Mouse (Mus musculus) brain, adult 10 weeks (tissue): ENCODE results near the gene Arap1. TPM values are rescaled to one million over a fixed set of nuclear protein-coding genes. Genes with fewer than 3 reads are reported as not detected.

Experiments used
- polyA plus RNA-seq: library from polyadenylated mRNA; stranded (reverse); fragments of 350-450 nt; fragmentation: Illumina TruSeq; extraction: RNeasy Lipid Tissue Mini Kit (QIAGEN cat#74804); gene quantifications from one replicate; pipeline ENCODE4 v1.2.3, GENCODE M21; 2015; ENCODE audit warnings: low read depth, low replicate concordance

Arap1 gene
- 13.5 TPM for polyA plus RNA-seq

GRCm38 (mm10) chr7:101347767-101348270 is at the start of gene Arap1:
TSS of gene Arap1 (plus strand) at chr7:101348067.

GRCm38 (mm10) chr7:101301881-101302456 is 45.9 kb upstream of the Arap1 start, which contains the start of gene Atg16l2:
TSS of gene Atg16l2 (minus strand) at chr7:101302251.

GRCm38 (mm10) chr7:101317014-101317413 is 30.9 kb upstream of the Arap1 start, which contains the start of gene Stard10:
TSS of gene Stard10 (plus strand) at chr7:101317086.

GRCm38 (mm10) chr7:101410267-101410936 is 62.5 kb downstream of the Arap1 start, which contains the start of gene Gm45837:
TSS of gene Gm45837 (plus strand) at chr7:101410886.

GRCm38 (mm10) chr7:101421529-101421928 is 73.7 kb downstream of the Arap1 start, which contains the start of gene Pde2a:
TSS of gene Pde2a (plus strand) at chr7:101421691.

Other genes starting within 250 kb of the Arap1 start
- gene Atg16l2, start 45.8 kb upstream of the Arap1 start, polyA plus RNA-seq: 33.2 TPM
- gene Stard10, start 31.0 kb upstream of the Arap1 start, polyA plus RNA-seq: 91.2 TPM
- not detected for gene Gm45837, start 62.8 kb downstream of the Arap1 start, polyA plus RNA-seq
- 223 TPM for gene Pde2a, start 73.6 kb downstream of the Arap1 start, polyA plus RNA-seq
- gene Art2b, start 237.5 kb downstream of the Arap1 start, polyA plus RNA-seq: not detected